Mouse (Mus musculus) heart, adult 2 months (tissue): ENCODE measurements around the gene Btg3.

Experiments used
- CTCF ChIP-seq: fragments of 200-600 bp; IDR thresholded peaks from 2 replicates; pipeline ENCODE4 v1.8.1; 2022; ENCODE audit warnings: antibody characterized with exemption, mild to moderate bottlenecking, moderate library complexity
- POLR2A ChIP-seq: fragments of 200-500 bp; IDR thresholded peaks from 2 replicates; pipeline ENCODE4 v1.6.1; 2011; ENCODE audit warnings: mild to moderate bottlenecking, low read depth, low read length, control low read depth; ENCODE audit not compliant: insufficient read depth

- TF ChIP-seq CTCF (no peak), POLR2A (no peak)
Observed at GRCm38 (mm10) chr16:78313135-78313887, 63.7 kb downstream of the Btg3 start.
